8 mouse cellular contexts compared by ENCODE assay signal in the genomic region with DNA sequence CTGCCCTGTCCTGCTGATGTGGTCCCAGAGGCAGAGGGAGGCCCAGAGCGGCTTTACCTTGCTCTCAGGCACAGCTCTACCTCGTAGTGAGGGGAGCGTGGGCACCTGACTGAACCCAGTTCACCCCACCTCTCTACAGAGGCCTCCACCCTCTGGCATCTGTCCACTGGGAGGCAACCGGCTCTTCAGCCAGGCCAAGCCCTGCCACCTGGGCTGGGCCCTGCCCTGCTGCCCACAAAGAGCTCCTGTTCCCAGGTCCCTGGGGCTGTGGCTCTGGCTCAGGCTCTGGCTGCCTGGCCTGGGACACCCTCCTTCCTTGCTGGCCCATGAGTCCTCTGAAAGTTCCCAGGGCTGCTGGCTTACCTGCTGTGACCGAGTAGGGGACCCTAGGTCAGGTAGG. TPM values are rescaled to one million over a fixed set of nuclear protein-coding genes. Genes with fewer than 3 reads are reported as not detected.
A peak's percentile ranks its signal among the peaks of the same experiment; 100 is the strongest.
DNase-seq lines count a peak whose midpoint lies in the region; ATAC-seq lines count a peak whose summit lies in the region.

No protein-coding gene starts in this region.

- peaks cover 28% of the 10 kb centered on the region for H3K4me1 ChIP-seq in kidney, embryonic 15.5 days
- 0 out of 2 replicates have a peak, but pooled peaks cover 9% of the 10 kb centered on the region for H3K4me1 ChIP-seq in embryonic facial prominence, embryonic 12.5 days
- no peaks in the 10 kb centered on the region for H3K4me1 ChIP-seq in midbrain, embryonic 13.5 days (replicated peaks)

- peak; percentile 1; the same call in 1 of the 2 replicates for ATAC-seq in kidney, embryonic 15.5 days (replicated peaks; ENCODE audit: low FRiP score)
- 0 out of 2 replicates have a peak, but pooled peaks have one; percentile 10 for ATAC-seq in embryonic facial prominence, embryonic 12.5 days (ENCODE audit: insufficient number of reproducible peaks, insufficient read depth, low FRiP score, low TSS enrichment)
- ATAC-seq in midbrain, embryonic 13.5 days = no peak

- H3K27me3 ChIP-seq in kidney, embryonic 15.5 days = no peaks in the 10 kb centered on the region
- H3K27me3 ChIP-seq in embryonic facial prominence, embryonic 12.5 days = no peaks in the 10 kb centered on the region
- H3K27me3 ChIP-seq in midbrain, embryonic 13.5 days = no peaks in the 10 kb centered on the region

- no peak overlapping the region for H3K4me3 ChIP-seq in kidney, embryonic 15.5 days (replicated peaks)
- no peak overlapping the region for H3K4me3 ChIP-seq in embryonic facial prominence, embryonic 12.5 days
- no peak overlapping the region for H3K4me3 ChIP-seq in midbrain, embryonic 13.5 days (replicated peaks)

- 62% methylated on average over 5 of the region's 5 CpGs for whole genome bisulfite sequencing in kidney, embryonic 15.5 days
- 60% methylated on average over 5 of the region's 5 CpGs for WGBS in embryonic facial prominence, embryonic 12.5 days
- WGBS in midbrain, embryonic 13.5 days = 79% methylated on average over 5 of the region's 5 CpGs

- no peak overlapping the region for H3K4me2 ChIP-seq in kidney, embryonic 15.5 days
- no peak overlapping the region for H3K4me2 ChIP-seq in embryonic facial prominence, embryonic 12.5 days (replicated peaks)
- H3K4me2 ChIP-seq in midbrain, embryonic 13.5 days (replicated peaks) = no peak overlapping the region

- no peaks in the 10 kb centered on the region for H3K9me3 ChIP-seq in kidney, embryonic 15.5 days (replicated peaks)
- H3K9me3 ChIP-seq in embryonic facial prominence, embryonic 12.5 days = no peaks in the 10 kb centered on the region
- no peaks in the 10 kb centered on the region for H3K9me3 ChIP-seq in midbrain, embryonic 13.5 days

- peaks cover 53% of the 10 kb centered on the region for H3K36me3 ChIP-seq in kidney, embryonic 15.5 days
- peaks cover 34% of the 10 kb centered on the region for H3K36me3 ChIP-seq in embryonic facial prominence, embryonic 12.5 days
- peaks cover 66% of the 10 kb centered on the region for H3K36me3 ChIP-seq in midbrain, embryonic 13.5 days

- peak overlapping the region; percentile 35 for H3K9ac ChIP-seq in kidney, embryonic 15.5 days
- H3K9ac ChIP-seq in embryonic facial prominence, embryonic 12.5 days = 0 out of 2 replicates have a peak overlapping the region, but pooled peaks have one; percentile 10
- H3K9ac ChIP-seq in midbrain, embryonic 13.5 days (replicated peaks) = 0 out of 2 replicates have a peak overlapping the region, but pooled peaks have one; percentile 23

- H3K27ac ChIP-seq in kidney, embryonic 15.5 days = peak overlapping the region; percentile 90
- H3K27ac ChIP-seq in embryonic facial prominence, embryonic 12.5 days = peak overlapping the region; percentile 71; the same call in 1 of the 2 replicates
- H3K27ac ChIP-seq in midbrain, embryonic 13.5 days = 0 out of 2 replicates have a peak overlapping the region, but pooled peaks have one; percentile 47

- no peak for DNase-seq in kidney, adult 18-20 months
- peak; percentile 54 for DNase-seq in kidney, postnatal 10 days
- no peak for DNase-seq in right cerebral cortex, postnatal 4 days
- DNase-seq in urinary bladder, postnatal 36 days (ENCODE audit: low spot score in 2 of 2) = no peak
- no peak for DNase-seq in layer of hippocampus, adult 9-11 months

RNA-seq across cellular contexts. Expression of a gene that starts 38.4 kb away (rescaled TPM):
- polyA plus RNA-seq in kidney, embryonic 15.5 days (2015; fragmentation: Nextera tagmentation; extraction: Ambion mirVana) = 44.5 and 47.7 TPM in 2 replicates
- 48.8 and 54.7 TPM in 2 replicates for polyA plus RNA-seq in embryonic facial prominence, embryonic 12.5 days (2016; fragmentation: Nextera tagmentation; extraction: Ambion mirVana)
- polyA plus RNA-seq in midbrain, embryonic 13.5 days (2015; fragmentation: Nextera tagmentation; extraction: Ambion mirVana) = 20.9 and 27.5 TPM in 2 replicates

RNA-seq across cellular contexts. Expression of a gene that starts 47.0 kb away (rescaled TPM):
- 204 and 210 TPM in 2 replicates for polyA plus RNA-seq in kidney, embryonic 15.5 days (2015; fragmentation: Nextera tagmentation; extraction: Ambion mirVana)
- 160 and 169 TPM in 2 replicates for polyA plus RNA-seq in embryonic facial prominence, embryonic 12.5 days (2016; fragmentation: Nextera tagmentation; extraction: Ambion mirVana)
- polyA plus RNA-seq in midbrain, embryonic 13.5 days (2015; fragmentation: Nextera tagmentation; extraction: Ambion mirVana) = 88.9 and 96.0 TPM in 2 replicates

RNA-seq across cellular contexts. Expression of a gene that starts 47.1 kb away (rescaled TPM):
- polyA plus RNA-seq in kidney, embryonic 15.5 days (2015; fragmentation: Nextera tagmentation; extraction: Ambion mirVana) = 11.2 and 12.2 TPM in 2 replicates
- polyA plus RNA-seq in embryonic facial prominence, embryonic 12.5 days (2016; fragmentation: Nextera tagmentation; extraction: Ambion mirVana) = 14.3 and 14.4 TPM in 2 replicates
- polyA plus RNA-seq in midbrain, embryonic 13.5 days (2015; fragmentation: Nextera tagmentation; extraction: Ambion mirVana) = 18.1 and 21.1 TPM in 2 replicates
